Mouse (Mus musculus) heart, adult 2 months (tissue): ENCODE measurements at regions not wholly inside any gene's neighbourhood (a gene's known extent, or its start where the extent isn't known, plus 50 kb on each side); places are given as distances from the start of the nearest gene placed in this dataset.

Experiments used
- CTCF ChIP-seq: fragments of 200-600 bp; IDR thresholded peaks from 2 replicates; pipeline ENCODE4 v1.8.1; 2022; ENCODE audit warnings: antibody characterized with exemption, mild to moderate bottlenecking, moderate library complexity
- EP300 ChIP-seq: fragments of 200-500 bp; IDR thresholded peaks from 2 replicates; pipeline ENCODE4 v1.6.1; 2011; ENCODE audit warnings: low read depth, low read length, control low read depth; ENCODE audit not compliant: insufficient read depth
- POLR2A ChIP-seq: fragments of 200-500 bp; IDR thresholded peaks from 2 replicates; pipeline ENCODE4 v1.6.1; 2011; ENCODE audit warnings: mild to moderate bottlenecking, low read depth, low read length, control low read depth; ENCODE audit not compliant: insufficient read depth

DNA sequence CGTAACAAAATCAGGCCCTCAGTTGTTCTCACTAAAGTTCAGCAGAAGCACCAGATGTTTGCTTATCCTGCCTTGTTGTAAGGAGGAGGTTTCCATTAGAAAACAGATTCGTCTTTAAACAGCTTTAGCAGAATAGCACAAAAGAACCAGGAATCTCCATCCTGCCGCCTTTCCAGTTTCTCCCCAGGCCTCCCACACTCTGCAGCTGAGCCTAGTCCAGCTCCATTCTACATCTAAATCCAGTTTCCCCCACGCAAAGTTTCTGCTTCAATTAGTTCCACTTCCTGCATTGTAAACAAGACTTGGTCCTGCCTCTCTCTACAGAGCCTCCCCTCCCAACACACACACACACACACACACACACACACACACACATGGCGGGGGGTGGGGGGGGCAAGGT lies 95.1 kb upstream of the Plekhg1 start:
- TF ChIP-seq CTCF (no peak), POLR2A (no peak), EP300 (no peak)
